Mouse (Mus musculus) cerebellum, adult 2 months (tissue): ENCODE measurements at regions not wholly inside any gene's neighbourhood (a gene's known extent, or its start where the extent isn't known, plus 50 kb on each side); places are given as distances from the start of the nearest gene placed in this dataset.
"Not testable (repeated sequence)": the region's sequence is repeated elsewhere in the genome, so short reads cannot be mapped to it uniquely, and the experiment has no call there.

ENCODE experiments used
- CTCF ChIP-seq: fragments of 200-500 bp; IDR thresholded peaks from 2 replicates; pipeline ENCODE4 v1.5.1; 2011; ENCODE audit warnings: low read depth, mild to moderate bottlenecking, control low read depth, low read length, moderate library complexity, borderline replicate concordance; ENCODE audit not compliant: insufficient read depth
- POLR2A ChIP-seq: fragments of 200-500 bp; IDR thresholded peaks from 2 replicates; pipeline ENCODE4 v1.6.1; 2011; ENCODE audit warnings: low read length, control low read depth, borderline replicate concordance; ENCODE audit not compliant: insufficient read depth

- TF ChIP-seq CTCF, POLR2A: not testable (repeated sequence)
Measured at GRCm38 (mm10) chr16:21102033-21102432, 51.8 kb downstream of the Teddm3 start.
